Mouse (Mus musculus) splenic B cell, adult 2 months (primary cell): Measurements from ENCODE around the gene Nusap1.

Source experiments
- DNase-seq: peaks from one replicate; pipeline ENCODE4 v3.0.0-alpha.2; 2011; ENCODE audit warnings: low read depth, low spot score
- H3K27me3 ChIP-seq: 2 replicates; pipeline ENCODE4 v1.6.1; 2012; ENCODE audit warnings: mild to moderate bottlenecking, low read length, moderate library complexity, mixed read lengths; ENCODE audit not compliant: control insufficient read depth, poor library complexity, insufficient read depth, severe bottlenecking
- H3K36me3 ChIP-seq: 2 replicates; pipeline ENCODE4 v1.6.1; 2012; ENCODE audit warnings: mild to moderate bottlenecking, low read length, moderate library complexity, mixed read lengths; ENCODE audit not compliant: control insufficient read depth, poor library complexity, insufficient read depth, severe bottlenecking

Gene Nusap1

GRCm38 (mm10) chr2:119683706-119684105 lies 65.6 kb downstream of the Nusap1 start:
- no peaks in the 10 kb centered on the region for H3K27me3 ChIP-seq
- H3K36me3 ChIP-seq = peaks cover 3% of the 10 kb centered on the region; the same call in 1 of the 2 replicates

GRCm38 (mm10) chr2:119692003-119692701 lies 74.1 kb downstream of the Nusap1 start:
- Histone ChIP-seq H3K27me3 (no peaks in the 10 kb centered on the region), H3K36me3 (0 out of 2 replicates have a peak, but pooled peaks cover 5% of the 10 kb centered on the region)
- peak; percentile 51 for DNase-seq

More at GRCm38 (mm10) chr2:119683706-119684105, 65.6 kb downstream of the Nusap1 start:
- no peak for DNase-seq

- H3K36me3 ChIP-seq = 0 out of 2 replicates have a peak, but pooled peaks cover 2% of the 10 kb centered on the region
- peak; percentile 12 for DNase-seq
- H3K27me3 ChIP-seq = no peaks in the 10 kb centered on the region; the same call in 1 of the 2 replicates
Observed at GRCm38 (mm10) chr2:119694826-119695225, 76.7 kb downstream of the Nusap1 start.

GRCm38 (mm10) chr2:119696111-119696510 lies 78.0 kb downstream of the Nusap1 start:
- Histone ChIP-seq H3K27me3 (no peaks in the 10 kb centered on the region; the same call in 1 of the 2 replicates), H3K36me3 (0 out of 2 replicates have a peak, but pooled peaks cover 2% of the 10 kb centered on the region)
- no peak for DNase-seq

- peaks cover 4% of the 10 kb centered on the region; the same call in 1 of the 2 replicates for H3K36me3 ChIP-seq
- H3K27me3 ChIP-seq = no peaks in the 10 kb centered on the region; the same call in 1 of the 2 replicates
- DNase-seq = peak; percentile 83
Observed at GRCm38 (mm10) chr2:119698472-119698871, 80.4 kb downstream of the Nusap1 start.

GRCm38 (mm10) chr2:119699962-119700361 lies 81.9 kb downstream of the Nusap1 start:
- Histone ChIP-seq H3K36me3 (peaks cover 6% of the 10 kb centered on the region; the same call in 1 of the 2 replicates), H3K27me3 (no peaks in the 10 kb centered on the region; the same call in 1 of the 2 replicates)
- no peak for DNase-seq
